Mouse (Mus musculus) erythroblast, embryonic 14.5 days (primary cell): ENCODE results near the gene Cfd.

Experiments
- GATA1 ChIP-seq: IDR thresholded peaks from 2 replicates; pipeline ENCODE4 v1.6.1; 2012; ENCODE audit warnings: low read length, inconsistent platforms, mixed read lengths
- TAL1 ChIP-seq: IDR thresholded peaks from 3 replicates; pipeline ENCODE4 v1.6.1; 2012; ENCODE audit warnings: low read length, inconsistent platforms, mixed read lengths

GRCm38 (mm10) chr10:79896306-79896705 is 5.7 kb downstream of the Cfd start:
- TF ChIP-seq GATA1: no peak
- no peak for TF ChIP-seq TAL1
